ENCODE assay signal across 8 mouse cellular contexts in the genomic region with DNA sequence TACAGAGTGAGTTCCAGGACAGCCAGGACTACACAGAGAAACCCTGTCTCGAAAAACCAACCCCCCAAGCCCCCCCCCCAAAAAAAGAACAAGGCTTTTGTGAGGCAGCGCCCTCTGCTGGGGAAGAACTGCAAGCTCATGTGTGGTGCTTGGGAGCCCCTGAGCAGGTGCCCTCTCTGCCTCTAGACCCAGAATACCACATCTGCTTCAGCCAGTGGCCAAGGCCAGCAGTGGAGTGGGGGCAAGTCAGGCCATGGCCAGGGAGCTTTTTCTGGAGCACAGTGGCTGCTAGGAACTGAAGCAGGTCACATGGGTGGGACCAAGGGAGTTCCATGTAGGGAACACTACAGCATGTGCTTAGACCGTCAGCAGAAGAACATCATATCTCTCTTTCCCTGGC. TPM values are rescaled to one million over a fixed set of nuclear protein-coding genes. Genes with fewer than 3 reads are reported as not detected.
DNase-seq lines count a peak whose midpoint lies in the region.

No protein-coding gene starts in this region.

- DNase-seq in gastrocnemius, postnatal 10 days, result peak; percentile 35
- no peak for DNase-seq in gastrocnemius, adult 8-10 months (ENCODE audit: low spot score in 2 of 2)
- peak; percentile 18 for DNase-seq in 3T3-L1 (ENCODE audit: low read depth, low spot score)
- peak; percentile 66 for DNase-seq in adrenal gland, postnatal 14 days
- DNase-seq in induced T-regulatory cell, adult 2 months (ENCODE audit: low read depth), result peak; percentile 23
- peak; percentile 4 for DNase-seq in skeletal muscle tissue, adult 2 months (ENCODE audit: low read depth, low spot score)
- no peak for DNase-seq in cerebellum, adult 11 months
- no peak for DNase-seq in T-cell, adult 2 months (ENCODE audit: low spot score)

RNA-seq across cellular contexts. Expression of gene Aqp12, which starts 4.6 kb away (rescaled TPM):
- total RNA-seq in gastrocnemius, postnatal 10 days (2021), result not detected
- not detected for total RNA-seq in gastrocnemius, adult 8-10 months (2022)
- not detected in 2 replicates for total RNA-seq in adrenal gland, postnatal 14 days (2021)

Comparison
In these comparisons a context has a peak if more than half of its experiments do, and no peak if none do; other contexts are left out.
1. DNase-seq: peak in gastrocnemius, postnatal 10 days (single experiment), 3T3-L1 (single experiment), adrenal gland, postnatal 14 days (single experiment), induced T-regulatory cell, adult 2 months (single experiment) and skeletal muscle tissue, adult 2 months (single experiment); none in gastrocnemius, adult 8-10 months (0 of 2), cerebellum, adult 11 months (single experiment) and T-cell, adult 2 months (single experiment).